Mouse (Mus musculus): ENCODE data around the gene Csf3r.

Gene Csf3r

GRCm38 (mm10) chr4:126057207-126058133 lies 33.1 kb downstream of the Csf3r start:
- DNase-seq (ENCODE audit: low read depth, low spot score) = no peak

- DNase-seq (ENCODE audit: low read depth, low spot score) = peak; percentile 87
Observed at GRCm38 (mm10) chr4:126058134-126058996, 34.0 kb downstream of the Csf3r start, which contains the start of gene Oscp1. Gene Oscp1 (plus strand): TSS chr4:126058565.

GRCm38 (mm10) chr4:126058997-126059362 lies 34.6 kb downstream of the Csf3r start:
- no peak for DNase-seq (ENCODE audit: low read depth, low spot score)

DNA sequence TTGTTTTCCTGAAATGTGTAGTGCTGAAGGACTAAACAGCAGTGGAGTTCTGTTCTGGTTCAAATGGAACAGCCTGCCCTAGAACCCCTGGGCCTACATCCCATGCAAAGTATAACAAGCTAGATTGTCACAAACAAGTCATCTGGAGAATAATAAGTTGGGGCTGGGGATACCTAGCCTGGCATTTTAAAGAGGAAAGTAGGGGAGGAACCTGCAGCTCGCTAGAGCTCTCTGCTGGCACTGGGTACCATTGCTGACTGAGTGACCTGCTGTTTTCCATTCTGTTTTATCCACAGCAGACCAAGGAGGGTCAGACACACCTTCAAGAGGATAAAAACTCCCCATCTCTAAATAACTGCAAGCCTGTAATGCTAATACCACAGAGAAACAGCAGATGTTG lies 38.5 kb downstream of the Csf3r start:
- no peak for DNase-seq (ENCODE audit: low read depth, low spot score)

DNA sequence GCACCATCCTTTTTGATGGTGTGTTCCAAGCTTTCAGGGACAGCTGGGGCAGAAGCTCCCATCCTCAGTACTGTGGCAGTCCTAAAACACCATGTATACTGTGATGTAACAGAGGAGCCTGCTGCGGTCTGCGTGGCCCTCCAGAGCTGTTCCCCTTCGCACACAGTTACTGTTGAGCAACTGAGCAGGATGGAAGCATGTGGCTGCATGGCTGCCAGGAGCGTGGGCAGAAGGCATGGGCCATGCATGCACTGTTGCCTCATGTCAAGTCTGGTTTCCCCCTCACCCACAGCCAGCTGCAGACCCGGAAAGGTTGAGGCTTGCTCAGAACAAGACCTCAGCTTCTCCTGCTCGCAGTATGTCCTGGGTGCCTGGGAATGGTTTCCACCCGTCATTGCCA lies 40.9 kb downstream of the Csf3r start:
- no peak for DNase-seq (ENCODE audit: low read depth, low spot score)

GRCm38 (mm10) chr4:126067401-126068077 lies 43.2 kb downstream of the Csf3r start:
- DNase-seq (ENCODE audit: low read depth, low spot score) = peak; percentile 32

DNA sequence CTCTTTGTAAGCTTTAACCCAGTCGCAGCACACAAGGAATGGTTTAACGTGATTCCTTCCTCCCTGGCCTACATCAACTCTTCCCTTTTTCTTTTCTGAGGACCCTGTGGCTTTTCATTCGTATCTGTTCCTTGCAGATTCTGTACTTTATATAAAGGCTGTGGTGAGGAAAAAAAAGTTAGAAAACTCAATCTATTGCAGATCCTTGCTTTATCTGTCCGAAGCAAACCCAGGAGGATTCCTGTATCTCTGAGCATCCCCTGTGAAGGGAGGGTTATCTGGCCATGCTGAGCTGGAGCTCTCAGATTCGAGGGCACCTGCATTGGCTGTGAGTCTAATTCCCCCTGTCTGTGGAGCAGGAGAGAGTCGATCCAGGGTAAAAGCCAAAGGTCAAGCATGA lies 44.5 kb downstream of the Csf3r start:
- DNase-seq (ENCODE audit: low read depth, low spot score) = no peak

- DNase-seq (ENCODE audit: low read depth, low spot score) = no peak
Observed at GRCm38 (mm10) chr4:126077833-126078232, 53.5 kb downstream of the Csf3r start.

GRCm38 (mm10) chr4:126079266-126079665 lies 54.9 kb downstream of the Csf3r start:
- DNase-seq (ENCODE audit: low read depth, low spot score) = no peak

- no peak for DNase-seq (ENCODE audit: low read depth, low spot score)
Observed at GRCm38 (mm10) chr4:126081601-126082000, 57.3 kb downstream of the Csf3r start.

DNA sequence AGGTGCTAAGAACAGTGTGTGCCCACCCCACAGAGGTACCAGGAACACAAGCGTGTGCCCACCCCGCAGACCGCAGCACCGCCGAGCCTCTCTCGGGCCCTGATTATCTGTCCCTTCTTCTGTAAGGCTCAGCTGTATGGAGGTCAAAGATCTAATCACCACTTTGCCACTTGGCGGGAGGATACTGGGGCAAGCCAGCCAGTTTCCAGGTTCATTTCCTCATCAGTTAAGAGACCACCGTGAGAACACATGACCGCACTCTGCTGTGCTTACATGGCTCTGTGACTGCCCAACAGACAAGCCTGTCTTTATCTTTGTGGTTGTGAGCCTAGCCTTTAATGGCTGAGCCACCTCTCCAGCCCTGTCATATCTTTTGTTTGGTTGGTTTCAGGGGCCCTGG lies 58.7 kb downstream of the Csf3r start:
- no peak for DNase-seq (ENCODE audit: low read depth, low spot score)

GRCm38 (mm10) chr4:126084382-126084781 lies 60.0 kb downstream of the Csf3r start:
- no peak for DNase-seq (ENCODE audit: low read depth, low spot score)

GRCm38 (mm10) chr4:126085996-126086576 lies 61.7 kb downstream of the Csf3r start:
- peak; percentile 90 for DNase-seq (ENCODE audit: low read depth, low spot score)

GRCm38 (mm10) chr4:126090101-126090847 lies 65.9 kb downstream of the Csf3r start:
- no peak for DNase-seq (ENCODE audit: low read depth, low spot score)

- DNase-seq (ENCODE audit: low read depth, low spot score) = no peak
Observed at GRCm38 (mm10) chr4:126090848-126091124, 66.4 kb downstream of the Csf3r start.

DNA sequence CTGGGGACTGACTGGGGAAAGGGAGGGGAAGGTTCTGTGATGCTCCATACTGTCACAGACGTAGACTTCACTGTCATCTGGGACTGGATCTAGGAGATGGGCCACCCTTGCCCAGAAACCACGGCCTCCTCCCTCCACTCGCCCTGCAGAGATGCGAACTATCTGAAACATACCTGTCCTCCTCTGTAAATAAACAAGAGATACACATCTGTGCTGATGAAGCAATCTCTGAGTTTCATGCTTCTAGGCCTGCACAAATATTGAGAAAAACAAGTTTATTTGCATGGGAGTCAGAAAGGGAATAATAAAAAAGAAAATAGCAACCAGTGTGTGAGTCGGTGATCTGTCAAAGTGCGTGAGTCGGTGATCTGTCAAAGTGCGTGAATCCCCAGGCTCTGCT lies 67.5 kb downstream of the Csf3r start:
- no peak for DNase-seq (ENCODE audit: low read depth, low spot score)
